Mouse (Mus musculus) ES-Bruce4 (cell line): ENCODE results near the gene Supt5.

ENCODE experiments used
- CTCF ChIP-seq: IDR thresholded peaks from one replicate; pipeline ENCODE4 v1.8.1; 2011; ENCODE audit warnings: low read depth, low read length
- EP300 ChIP-seq: IDR thresholded peaks from 2 replicates; pipeline ENCODE4 v1.6.1; 2011; ENCODE audit warnings: low read depth, low read length; ENCODE audit not compliant: insufficient read depth
- POLR2A ChIP-seq: IDR thresholded peaks from one replicate; pipeline ENCODE4 v1.8.1; 2011; ENCODE audit warnings: low read length; ENCODE audit not compliant: insufficient read depth

- no peak for TF ChIP-seq CTCF
- TF ChIP-seq POLR2A, result no peak
- TF ChIP-seq EP300, result no peak
Observed at GRCm38 (mm10) chr7:28356981-28357380, 18.4 kb upstream of the Supt5 start.
